27 mouse cellular contexts compared by ENCODE assay signal in the genomic region with DNA sequence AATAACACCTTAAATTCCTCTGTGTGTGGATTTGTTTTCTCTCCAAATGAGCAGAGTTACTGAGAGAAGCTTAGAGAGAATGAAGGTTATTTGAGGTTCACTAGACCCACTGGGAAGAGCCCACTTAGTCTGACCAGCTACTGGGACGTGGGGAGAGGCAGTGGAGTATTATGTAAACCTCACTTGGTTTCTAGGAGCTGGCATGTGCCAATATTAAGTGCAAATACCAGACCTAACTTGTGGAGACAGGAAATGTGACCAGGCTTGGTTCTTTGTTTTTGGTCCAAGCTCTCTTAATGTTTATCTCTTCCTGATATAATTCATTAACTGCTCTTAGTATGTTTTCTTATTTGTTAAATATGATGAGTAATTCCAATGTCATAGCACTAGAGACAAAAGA.
DNase-seq lines count a peak whose midpoint lies in the region; ATAC-seq lines count a peak whose summit lies in the region.
"Had no signal": no experiment of that assay in that cellular context is flagged by ENCODE, and none has a peak within 500 bp of the region (broad histone marks: within the 10 kb centered on the region; RNA-seq: fewer than 3 reads in every experiment).

No protein-coding gene starts in this region.

- peaks cover 15% of the 10 kb centered on the region for H3K4me1 ChIP-seq in kidney, embryonic 15.5 days
- H3K4me1 ChIP-seq in lung, embryonic 16.5 days (replicated peaks; ENCODE audit: control insufficient read depth, insufficient read depth, low read length): peaks cover 17% of the 10 kb centered on the region
- H3K4me1 ChIP-seq: embryonic facial prominence, embryonic 13.5 days; forebrain, embryonic 12.5 days; forebrain, embryonic 15.5 days; heart, embryonic 15.5 days; hindbrain, embryonic 10.5 days had no signal

- no peak for ATAC-seq in kidney, embryonic 15.5 days (replicated peaks; ENCODE audit: low FRiP score)
- peak; percentile 77; the same call in 1 of the 2 replicates for ATAC-seq in lung, embryonic 16.5 days (ENCODE audit: low read depth)
- ATAC-seq: activated CD4-positive, CD25-positive, alpha-beta regulatory T cell, adult 4 months; forebrain, embryonic 15.5 days had no signal

- H3K27ac ChIP-seq in kidney, embryonic 15.5 days: no peak overlapping the region
- H3K27ac ChIP-seq in lung, embryonic 16.5 days (ENCODE audit: low read length): no peak overlapping the region
- H3K27ac ChIP-seq: embryonic facial prominence, embryonic 10.5 days; embryonic facial prominence, embryonic 13.5 days; forebrain, embryonic 12.5 days; forebrain, embryonic 15.5 days; heart, embryonic 15.5 days; hindbrain, embryonic 10.5 days had no signal

- peak; percentile 9 for DNase-seq in kidney, adult 11 months
- DNase-seq in kidney, postnatal 14 days: no peak
- peak; percentile 67 for DNase-seq in kidney, adult 9 months
- DNase-seq in lung, postnatal 14 days: no peak
- DNase-seq in lung, postnatal 36 days: peak; percentile 24
- DNase-seq: adrenal gland, adult 8-10 months; adrenal gland, postnatal 25 days; cerebellum, adult 11-12 months; cerebellum, adult 8-10 months; cerebellum, postnatal 10 days; cerebellum, postnatal 36 days; embryo, embryonic 11 days; gastrocnemius, postnatal 25 days; heart, adult 18-20 months; heart, postnatal 10 days; heart, postnatal 36 days had no signal

- H3K36me3 ChIP-seq in kidney, embryonic 15.5 days: no peaks in the 10 kb centered on the region
- no peaks in the 10 kb centered on the region for H3K36me3 ChIP-seq in lung, embryonic 16.5 days (ENCODE audit: control insufficient read depth, insufficient read depth, low read length)
- H3K36me3 ChIP-seq: embryonic facial prominence, embryonic 10.5 days; embryonic facial prominence, embryonic 13.5 days; forebrain, embryonic 12.5 days; forebrain, embryonic 15.5 days; heart, embryonic 12.5 days; heart, embryonic 15.5 days; hindbrain, embryonic 10.5 days had no signal

- no peak overlapping the region for H3K4me3 ChIP-seq in kidney, embryonic 15.5 days (replicated peaks)
- H3K4me3 ChIP-seq in lung, embryonic 16.5 days (ENCODE audit: low read length): no peak overlapping the region
- H3K4me3 ChIP-seq: embryonic facial prominence, embryonic 10.5 days; embryonic facial prominence, embryonic 13.5 days; erythroblast, embryonic 14.5 days; forebrain, embryonic 12.5 days; forebrain, embryonic 15.5 days; heart, embryonic 12.5 days; heart, embryonic 15.5 days; hindbrain, embryonic 10.5 days had no signal

- no peak overlapping the region for H3K9ac ChIP-seq in kidney, embryonic 15.5 days
- no peak overlapping the region for H3K9ac ChIP-seq in lung, embryonic 16.5 days (ENCODE audit: low read length)
- H3K9ac ChIP-seq: embryonic facial prominence, embryonic 13.5 days; forebrain, embryonic 12.5 days; forebrain, embryonic 15.5 days; heart, embryonic 12.5 days; heart, embryonic 15.5 days had no signal

- H3K4me2 ChIP-seq in kidney, embryonic 15.5 days: no peak overlapping the region
- H3K4me2 ChIP-seq in lung, embryonic 16.5 days (ENCODE audit: low read depth, low read length): no peak overlapping the region
- H3K4me2 ChIP-seq: embryonic facial prominence, embryonic 13.5 days; forebrain, embryonic 12.5 days; forebrain, embryonic 15.5 days; heart, embryonic 12.5 days; heart, embryonic 15.5 days had no signal

- H3K9me3 ChIP-seq in kidney, embryonic 15.5 days (replicated peaks): no peaks in the 10 kb centered on the region
- H3K9me3 ChIP-seq in lung, embryonic 16.5 days (ENCODE audit: control insufficient read depth, low read length): no peaks in the 10 kb centered on the region
- H3K9me3 ChIP-seq: embryonic facial prominence, embryonic 10.5 days; embryonic facial prominence, embryonic 13.5 days; forebrain, embryonic 12.5 days; forebrain, embryonic 15.5 days; heart, embryonic 12.5 days; heart, embryonic 15.5 days; hindbrain, embryonic 10.5 days had no signal

- no peaks in the 10 kb centered on the region for H3K27me3 ChIP-seq in kidney, embryonic 15.5 days
- H3K27me3 ChIP-seq in lung, embryonic 16.5 days (ENCODE audit: control insufficient read depth, insufficient read depth, low read depth, low read length): no peaks in the 10 kb centered on the region
- H3K27me3 ChIP-seq: embryonic facial prominence, embryonic 13.5 days; forebrain, embryonic 12.5 days; forebrain, embryonic 15.5 days; heart, embryonic 12.5 days; heart, embryonic 15.5 days had no signal

- WGBS in kidney, embryonic 15.5 days: 30% methylated on average over 1 of the region's 1 CpGs
- 13% methylated on average over 1 of the region's 1 CpGs for WGBS in lung, embryonic 16.5 days

Comparison
In these comparisons a context has a peak if more than half of its experiments do, and no peak if none do; other contexts are left out.
1. DNase-seq: peak in kidney, adult 11 months (single experiment), kidney, adult 9 months (single experiment) and lung, postnatal 36 days (single experiment); none in kidney, postnatal 14 days (single experiment) and lung, postnatal 14 days (single experiment).